Mouse (Mus musculus): ENCODE measurements around the gene Zswim8. TPM values are rescaled to one million over a fixed set of nuclear protein-coding genes. Genes with fewer than 3 reads are reported as not detected.

The Zswim8 gene
- polyA plus RNA-seq, 1 experiment from 2014 or later: 22.3 TPM

GRCm38 (mm10) chr14:20686576-20686975 lies 20.8 kb upstream of the Zswim8 start:
- Histone ChIP-seq H3K4me3 (ENCODE audit: low read length) (no peak overlapping the region), H3K36me3 (ENCODE audit: control insufficient read depth, insufficient read depth) (peaks cover 90% of the 10 kb centered on the region), H3K9me3 (replicated peaks; ENCODE audit: control insufficient read depth, low read length) (no peaks in the 10 kb centered on the region), H3K27me3 (ENCODE audit: control insufficient read depth, insufficient read depth, low read length) (no peaks in the 10 kb centered on the region), H3K4me2 (ENCODE audit: low read depth, low read length) (no peak overlapping the region), H3K27ac (ENCODE audit: low read length) (no peak overlapping the region), H3K4me1 (ENCODE audit: control insufficient read depth, insufficient read depth, low read length) (peaks cover 8% of the 10 kb centered on the region), H3K9ac (ENCODE audit: low read length) (no peak overlapping the region)
- 94% methylated on average over 3 of the region's 3 CpGs for WGBS
- no peak for ATAC-seq (replicated peaks; ENCODE audit: extremely low read depth, insufficient read depth, low FRiP score)

- Histone ChIP-seq H3K4me2 (ENCODE audit: low read depth, low read length) (no peak overlapping the region), H3K9me3 (replicated peaks; ENCODE audit: control insufficient read depth, low read length) (no peaks in the 10 kb centered on the region), H3K36me3 (ENCODE audit: control insufficient read depth, insufficient read depth) (peaks cover 87% of the 10 kb centered on the region), H3K4me1 (ENCODE audit: control insufficient read depth, insufficient read depth, low read length) (no peaks in the 10 kb centered on the region; the same call in 1 of the 2 replicates), H3K9ac (ENCODE audit: low read length) (no peak overlapping the region), H3K4me3 (ENCODE audit: low read length) (no peak overlapping the region), H3K27ac (ENCODE audit: low read length) (no peak overlapping the region), H3K27me3 (ENCODE audit: control insufficient read depth, insufficient read depth, low read length) (no peaks in the 10 kb centered on the region)
- WGBS: 85% methylated on average over 2 of the region's 2 CpGs
- no peak for ATAC-seq (replicated peaks; ENCODE audit: extremely low read depth, insufficient read depth, low FRiP score)
Measured at GRCm38 (mm10) chr14:20689009-20689408, 18.3 kb upstream of the Zswim8 start.

GRCm38 (mm10) chr14:20691772-20692171 lies 15.6 kb upstream of the Zswim8 start:
- Histone ChIP-seq H3K9ac (ENCODE audit: low read length) (no peak overlapping the region), H3K4me2 (ENCODE audit: low read depth, low read length) (no peak overlapping the region), H3K4me3 (ENCODE audit: low read length) (no peak overlapping the region), H3K36me3 (ENCODE audit: control insufficient read depth, insufficient read depth) (peaks cover 63% of the 10 kb centered on the region), H3K27me3 (ENCODE audit: control insufficient read depth, insufficient read depth, low read length) (no peaks in the 10 kb centered on the region), H3K27ac (ENCODE audit: low read length) (no peak overlapping the region), H3K4me1 (ENCODE audit: control insufficient read depth, insufficient read depth, low read length) (peaks cover 16% of the 10 kb centered on the region), H3K9me3 (replicated peaks; ENCODE audit: control insufficient read depth, low read length) (no peaks in the 10 kb centered on the region)
- ATAC-seq (replicated peaks; ENCODE audit: extremely low read depth, insufficient read depth, low FRiP score): no peak
- 85% methylated on average over 6 of the region's 6 CpGs for WGBS

- 80% methylated on average over 10 of the region's 10 CpGs for WGBS
- ATAC-seq (replicated peaks; ENCODE audit: extremely low read depth, insufficient read depth, low FRiP score): no peak
Measured at GRCm38 (mm10) chr14:20693589-20694101, 13.7 kb upstream of the Zswim8 start.

GRCm38 (mm10) chr14:20694185-20694883 lies 13.0 kb upstream of the Zswim8 start:
- 41% methylated on average over 13 of the region's 13 CpGs for WGBS
- H3K4me2 ChIP-seq (ENCODE audit: low read depth, low read length): peak overlapping the region; percentile 90
- no peaks in the 10 kb centered on the region for H3K9me3 ChIP-seq (replicated peaks; ENCODE audit: control insufficient read depth, low read length)
- peaks cover 33% of the 10 kb centered on the region for H3K4me1 ChIP-seq (ENCODE audit: control insufficient read depth, insufficient read depth, low read length)
- peaks cover 39% of the 10 kb centered on the region for H3K36me3 ChIP-seq (ENCODE audit: control insufficient read depth, insufficient read depth)
- H3K9ac ChIP-seq (ENCODE audit: low read length): peak overlapping the region; percentile 96
- H3K27me3 ChIP-seq (ENCODE audit: control insufficient read depth, insufficient read depth, low read length): no peaks in the 10 kb centered on the region
- peak overlapping the region; percentile 98 for H3K27ac ChIP-seq (ENCODE audit: low read length)
- H3K4me3 ChIP-seq (ENCODE audit: low read length): peak overlapping the region; percentile 91
- ATAC-seq (replicated peaks; ENCODE audit: extremely low read depth, insufficient read depth, low FRiP score): peak; percentile 3; the same call in 1 of the 2 replicates

More at GRCm38 (mm10) chr14:20693589-20694101, 13.7 kb upstream of the Zswim8 start:
- no peak overlapping the region for H3K27ac ChIP-seq (ENCODE audit: low read length)
- no peak overlapping the region for H3K9ac ChIP-seq (ENCODE audit: low read length)
- no peak overlapping the region for H3K4me2 ChIP-seq (ENCODE audit: low read depth, low read length)
- H3K9me3 ChIP-seq (replicated peaks; ENCODE audit: control insufficient read depth, low read length): no peaks in the 10 kb centered on the region
- H3K36me3 ChIP-seq (ENCODE audit: control insufficient read depth, insufficient read depth): peaks cover 46% of the 10 kb centered on the region
- no peak overlapping the region for H3K4me3 ChIP-seq (ENCODE audit: low read length)
- peaks cover 31% of the 10 kb centered on the region for H3K4me1 ChIP-seq (ENCODE audit: control insufficient read depth, insufficient read depth, low read length)
- H3K27me3 ChIP-seq (ENCODE audit: control insufficient read depth, insufficient read depth, low read length): no peaks in the 10 kb centered on the region

- WGBS: under 1% methylated on average over 111 of the region's 111 CpGs
- Histone ChIP-seq H3K27me3 (ENCODE audit: control insufficient read depth, insufficient read depth, low read length) (no peaks in the 10 kb centered on the region), H3K4me1 (ENCODE audit: control insufficient read depth, insufficient read depth, low read length) (peaks cover 40% of the 10 kb centered on the region), H3K4me2 (ENCODE audit: low read depth, low read length) (peak within 1 kb of the TSS; percentile 90), H3K9ac (ENCODE audit: low read length) (peak within 1 kb of the TSS; percentile 96), H3K9me3 (replicated peaks; ENCODE audit: control insufficient read depth, low read length) (no peaks in the 10 kb centered on the region), H3K27ac (ENCODE audit: low read length) (peak within 1 kb of the TSS; percentile 98), H3K4me3 (ENCODE audit: low read length) (peak within 1 kb of the TSS; percentile 91), H3K36me3 (ENCODE audit: control insufficient read depth, insufficient read depth) (peaks cover 31% of the 10 kb centered on the region)
- peak; percentile 91 for ATAC-seq (replicated peaks; ENCODE audit: extremely low read depth, insufficient read depth, low FRiP score)
Measured at GRCm38 (mm10) chr14:20694884-20695760, 12.2 kb upstream of the Zswim8 start, which contains the start of gene Fut11. TSS of gene Fut11 (plus strand) at chr14:20694968.

- peaks cover 45% of the 10 kb centered on the region for H3K4me1 ChIP-seq (ENCODE audit: control insufficient read depth, insufficient read depth, low read length)
Measured at GRCm38 (mm10) chr14:20695761-20696520, 11.4 kb upstream of the Zswim8 start.

GRCm38 (mm10) chr14:20696986-20697385 lies 10.4 kb upstream of the Zswim8 start:
- Histone ChIP-seq H3K9ac (ENCODE audit: low read length) (peak overlapping the region; percentile 18; the same call in 1 of the 2 replicates), H3K36me3 (ENCODE audit: control insufficient read depth, insufficient read depth) (peaks cover 16% of the 10 kb centered on the region), H3K4me3 (ENCODE audit: low read length) (peak overlapping the region; percentile 91), H3K27me3 (ENCODE audit: control insufficient read depth, insufficient read depth, low read length) (no peaks in the 10 kb centered on the region), H3K9me3 (replicated peaks; ENCODE audit: control insufficient read depth, low read length) (no peaks in the 10 kb centered on the region), H3K4me1 (ENCODE audit: control insufficient read depth, insufficient read depth, low read length) (peaks cover 54% of the 10 kb centered on the region), H3K4me2 (ENCODE audit: low read depth, low read length) (peak overlapping the region; percentile 90), H3K27ac (ENCODE audit: low read length) (no peak overlapping the region)
- no peak for ATAC-seq (replicated peaks; ENCODE audit: extremely low read depth, insufficient read depth, low FRiP score)
- 6% methylated on average over 1 of the region's 1 CpGs for WGBS

More at GRCm38 (mm10) chr14:20695761-20696520, 11.4 kb upstream of the Zswim8 start:
- Histone ChIP-seq H3K27ac (ENCODE audit: low read length) (peak overlapping the region; percentile 98), H3K4me3 (ENCODE audit: low read length) (peak overlapping the region; percentile 91), H3K9me3 (replicated peaks; ENCODE audit: control insufficient read depth, low read length) (no peaks in the 10 kb centered on the region), H3K27me3 (ENCODE audit: control insufficient read depth, insufficient read depth, low read length) (no peaks in the 10 kb centered on the region), H3K9ac (ENCODE audit: low read length) (peak overlapping the region; percentile 96), H3K36me3 (ENCODE audit: control insufficient read depth, insufficient read depth) (peaks cover 26% of the 10 kb centered on the region), H3K4me2 (ENCODE audit: low read depth, low read length) (peak overlapping the region; percentile 90)
- ATAC-seq (replicated peaks; ENCODE audit: extremely low read depth, insufficient read depth, low FRiP score): no peak
- WGBS: 11% methylated on average over 27 of the region's 27 CpGs
